22 mouse cellular contexts compared by ENCODE assay signal in the genomic region with DNA sequence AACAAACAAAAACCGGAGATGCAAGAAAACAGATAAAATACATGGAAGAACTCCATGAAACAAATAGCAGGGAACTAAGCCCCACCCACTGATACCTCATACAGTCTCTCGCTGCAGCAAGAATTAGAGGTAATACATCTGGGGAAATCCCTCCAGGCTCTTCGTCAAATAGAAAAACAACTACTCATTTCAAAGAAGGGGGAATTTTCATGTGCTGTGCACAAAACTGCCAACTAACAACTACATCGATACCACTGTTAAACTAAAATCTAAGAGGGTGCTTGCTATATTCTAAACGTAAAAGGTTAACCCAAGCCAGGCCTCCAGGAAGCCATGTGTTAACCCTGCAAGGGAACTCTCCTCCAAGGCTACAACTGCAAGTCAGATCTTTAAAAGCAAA. TPM values are rescaled to one million over a fixed set of nuclear protein-coding genes. Genes with fewer than 3 reads are reported as not detected.
DNase-seq lines count a peak whose midpoint lies in the region; ATAC-seq lines count a peak whose summit lies in the region.
"Had no signal": no experiment of that assay in that cellular context is flagged by ENCODE, and none has a peak within 500 bp of the region (broad histone marks: within the 10 kb centered on the region; RNA-seq: fewer than 3 reads in every experiment).

No protein-coding gene starts in this region.

- H3K9ac ChIP-seq in embryonic facial prominence, embryonic 11.5 days (replicated peaks; ENCODE audit: low read length): no peak overlapping the region
- no peak overlapping the region for H3K9ac ChIP-seq in embryonic facial prominence, embryonic 15.5 days
- H3K9ac ChIP-seq in limb, embryonic 13.5 days: peak overlapping the region; percentile 19; the same call in 1 of the 2 replicates
- H3K9ac ChIP-seq: heart, embryonic 12.5 days; hindbrain, embryonic 14.5 days had no signal

- H3K4me1 ChIP-seq in embryonic facial prominence, embryonic 11.5 days (ENCODE audit: control insufficient read depth, insufficient read depth, low read length): peaks cover 1% of the 10 kb centered on the region
- peaks cover 50% of the 10 kb centered on the region for H3K4me1 ChIP-seq in embryonic facial prominence, embryonic 10.5 days
- peaks cover 55% of the 10 kb centered on the region for H3K4me1 ChIP-seq in embryonic facial prominence, embryonic 15.5 days
- H3K4me1 ChIP-seq in limb, embryonic 13.5 days: peaks cover 69% of the 10 kb centered on the region

- no peak overlapping the region for H3K4me2 ChIP-seq in embryonic facial prominence, embryonic 11.5 days (ENCODE audit: low read depth, low read length)
- no peak overlapping the region for H3K4me2 ChIP-seq in embryonic facial prominence, embryonic 15.5 days (replicated peaks)
- H3K4me2 ChIP-seq in limb, embryonic 13.5 days (replicated peaks): peak overlapping the region; percentile 25; the same call in 1 of the 2 replicates
- H3K4me2 ChIP-seq: embryonic facial prominence, embryonic 13.5 days; heart, embryonic 12.5 days; hindbrain, embryonic 14.5 days; midbrain, embryonic 12.5 days had no signal

- H3K27ac ChIP-seq in embryonic facial prominence, embryonic 11.5 days (replicated peaks; ENCODE audit: low read depth, low read length): 0 out of 2 replicates have a peak overlapping the region, but pooled peaks have one; percentile 35
- H3K27ac ChIP-seq in embryonic facial prominence, embryonic 10.5 days (replicated peaks): no peak overlapping the region
- H3K27ac ChIP-seq in embryonic facial prominence, embryonic 15.5 days (replicated peaks): 0 out of 2 replicates have a peak overlapping the region, but pooled peaks have one; percentile 0
- H3K27ac ChIP-seq in limb, embryonic 13.5 days: no peak overlapping the region
- H3K27ac ChIP-seq: embryonic facial prominence, embryonic 13.5 days; hindbrain, embryonic 14.5 days; midbrain, embryonic 12.5 days had no signal

- WGBS in embryonic facial prominence, embryonic 11.5 days: 72% methylated on average over 5 of the region's 5 CpGs
- WGBS in embryonic facial prominence, embryonic 10.5 days: 76% methylated on average over 5 of the region's 5 CpGs
- 35% methylated on average over 5 of the region's 5 CpGs for WGBS in embryonic facial prominence, embryonic 15.5 days
- 44% methylated on average over 5 of the region's 5 CpGs for WGBS in limb, embryonic 13.5 days

- no peak overlapping the region for H3K4me3 ChIP-seq in embryonic facial prominence, embryonic 11.5 days (ENCODE audit: low read depth, low read length)
- H3K4me3 ChIP-seq in embryonic facial prominence, embryonic 10.5 days: no peak overlapping the region
- no peak overlapping the region for H3K4me3 ChIP-seq in embryonic facial prominence, embryonic 15.5 days (replicated peaks)
- H3K4me3 ChIP-seq in limb, embryonic 13.5 days: no peak overlapping the region
- H3K4me3 ChIP-seq: embryonic facial prominence, embryonic 13.5 days; heart, embryonic 12.5 days; midbrain, embryonic 12.5 days had no signal

- no peak for DNase-seq in embryonic facial prominence, embryonic 11.5 days (ENCODE audit: low spot score)
- DNase-seq in embryonic facial prominence, embryonic 10.5 days (ENCODE audit: low spot score): no peak
- peak; percentile 68 for DNase-seq in A20 (ENCODE audit: low read depth, low spot score)
- no peak for DNase-seq in adrenal gland, postnatal 36 days
- no peak for DNase-seq in thymus, adult 18-20 months
- no peak for DNase-seq in frontal cortex, postnatal 36 days (ENCODE audit: low spot score in 2 of 2)
- DNase-seq: adrenal gland, adult 2 months; cerebellum, adult 9-10 months; heart, adult 11 months; heart, postnatal 14 days; kidney, adult 9 months; liver; right cerebral cortex, postnatal 4 days; thymus, postnatal 36 days had no signal

- H3K36me3 ChIP-seq in embryonic facial prominence, embryonic 11.5 days (replicated peaks; ENCODE audit: control insufficient read depth, insufficient read depth, low read depth, low read length): no peaks in the 10 kb centered on the region; the same call in 1 of the 2 replicates
- H3K36me3 ChIP-seq in embryonic facial prominence, embryonic 10.5 days (replicated peaks): peaks cover 53% of the 10 kb centered on the region
- peaks cover 7% of the 10 kb centered on the region; the same call in 1 of the 2 replicates for H3K36me3 ChIP-seq in embryonic facial prominence, embryonic 15.5 days
- peaks cover 13% of the 10 kb centered on the region for H3K36me3 ChIP-seq in limb, embryonic 13.5 days

- no peak for ATAC-seq in embryonic facial prominence, embryonic 11.5 days (replicated peaks; ENCODE audit: insufficient number of reproducible peaks, low FRiP score, low TSS enrichment, low read depth)
- ATAC-seq in embryonic facial prominence, embryonic 15.5 days (ENCODE audit: insufficient number of reproducible peaks, low FRiP score, low TSS enrichment, low read depth): no peak
- no peak for ATAC-seq in limb, embryonic 13.5 days (ENCODE audit: low FRiP score, low read depth)
- ATAC-seq: forebrain, embryonic 16.5 days; lung, postnatal 0 days had no signal

- no peaks in the 10 kb centered on the region for H3K9me3 ChIP-seq in embryonic facial prominence, embryonic 11.5 days (replicated peaks; ENCODE audit: control insufficient read depth, low read length)
- no peaks in the 10 kb centered on the region for H3K9me3 ChIP-seq in embryonic facial prominence, embryonic 10.5 days
- H3K9me3 ChIP-seq in embryonic facial prominence, embryonic 15.5 days (replicated peaks): no peaks in the 10 kb centered on the region
- no peaks in the 10 kb centered on the region for H3K9me3 ChIP-seq in limb, embryonic 13.5 days
- H3K9me3 ChIP-seq: embryonic facial prominence, embryonic 13.5 days; heart, embryonic 12.5 days; midbrain, embryonic 12.5 days had no signal

- H3K27me3 ChIP-seq in embryonic facial prominence, embryonic 11.5 days (ENCODE audit: control insufficient read depth, insufficient read depth, low read length): no peaks in the 10 kb centered on the region
- no peaks in the 10 kb centered on the region for H3K27me3 ChIP-seq in embryonic facial prominence, embryonic 10.5 days (replicated peaks; ENCODE audit: low read depth, poor library complexity, severe bottlenecking)
- H3K27me3 ChIP-seq in embryonic facial prominence, embryonic 15.5 days: no peaks in the 10 kb centered on the region
- H3K27me3 ChIP-seq in limb, embryonic 13.5 days: no peaks in the 10 kb centered on the region
- H3K27me3 ChIP-seq: embryonic facial prominence, embryonic 13.5 days; heart, embryonic 12.5 days; midbrain, embryonic 12.5 days had no signal

RNA-seq across cellular contexts. Expression of gene Kmt2a, which starts 7.4 kb away (rescaled TPM):
- 9.8 and 12.2 TPM in 2 replicates for polyA plus RNA-seq in embryonic facial prominence, embryonic 11.5 days (2014; fragmentation: Nextera tagmentation; extraction: Ambion mirVana)
- polyA plus RNA-seq in embryonic facial prominence, embryonic 10.5 days (2016; fragmentation: Nextera tagmentation; extraction: Ambion mirVana): 14.1 and 14.9 TPM in 2 replicates
- polyA plus RNA-seq in embryonic facial prominence, embryonic 15.5 days (2015; fragmentation: Nextera tagmentation; extraction: Ambion mirVana): 15.6 and 17.7 TPM in 2 replicates
- polyA plus RNA-seq in limb, embryonic 13.5 days (2015; fragmentation: Nextera tagmentation; extraction: Ambion mirVana): 18.0 and 20.3 TPM in 2 replicates
- total RNA-seq in adrenal gland, postnatal 36 days (2021): 10 to 100 TPM; 31.9 to 38.3 TPM

RNA-seq across cellular contexts. Expression of gene Atp5l, which starts 46.9 kb away (rescaled TPM):
- 572 and 583 TPM in 2 replicates for polyA plus RNA-seq in embryonic facial prominence, embryonic 11.5 days (2014; fragmentation: Nextera tagmentation; extraction: Ambion mirVana)
- polyA plus RNA-seq in embryonic facial prominence, embryonic 10.5 days (2016; fragmentation: Nextera tagmentation; extraction: Ambion mirVana): 499 and 516 TPM in 2 replicates
- polyA plus RNA-seq in embryonic facial prominence, embryonic 15.5 days (2015; fragmentation: Nextera tagmentation; extraction: Ambion mirVana): 655 and 705 TPM in 2 replicates
- polyA plus RNA-seq in limb, embryonic 13.5 days (2015; fragmentation: Nextera tagmentation; extraction: Ambion mirVana): 613 and 626 TPM in 2 replicates
- 100 to 1,000 TPM; 605 to 637 TPM for total RNA-seq in adrenal gland, postnatal 36 days (2021)

Comparison
In these comparisons a context has a peak if more than half of its experiments do, and no peak if none do; other contexts are left out.
1. H3K27ac ChIP-seq: peak in embryonic facial prominence, embryonic 11.5 days (single experiment) and embryonic facial prominence, embryonic 15.5 days (single experiment); none in embryonic facial prominence, embryonic 10.5 days (single experiment) and limb, embryonic 13.5 days (single experiment).